Mouse (Mus musculus) fat pad, adult 2 months (tissue): ENCODE results near the gene Mrpl51.

ENCODE experiments used
- DNase-seq: peaks from one replicate; pipeline ENCODE4 v3.0.0-alpha.2; 2011; ENCODE audit warnings: low read depth, low spot score; ENCODE audit errors: extremely low read depth

The Mrpl51 gene

GRCm38 (mm10) chr6:125191332-125192015 is at the start of gene Mrpl51, which contains the start of gene Ncapd2:
Mrpl51 (plus strand) TSS chr6:125191801.
Ncapd2 (minus strand) TSS chr6:125191701.
- DNase-seq = peak; percentile 65

GRCm38 (mm10) chr6:125142436-125142835 is 49.2 kb upstream of the Mrpl51 start:
- DNase-seq = no peak

GRCm38 (mm10) chr6:125143128-125143527 is 48.5 kb upstream of the Mrpl51 start:
- DNase-seq = no peak

- no peak for DNase-seq
Observed at GRCm38 (mm10) chr6:125143904-125144303, 47.7 kb upstream of the Mrpl51 start.

- no peak for DNase-seq
Observed at GRCm38 (mm10) chr6:125145001-125145400, 46.6 kb upstream of the Mrpl51 start, which contains the start of gene Iffo1. Iffo1 (plus strand) TSS chr6:125145241.

GRCm38 (mm10) chr6:125145479-125145951 is 46.1 kb upstream of the Mrpl51 start:
- DNase-seq = no peak

GRCm38 (mm10) chr6:125146148-125146547 is 45.5 kb upstream of the Mrpl51 start:
- DNase-seq = no peak

GRCm38 (mm10) chr6:125146797-125147196 is 44.8 kb upstream of the Mrpl51 start:
- no peak for DNase-seq

GRCm38 (mm10) chr6:125147329-125147728 is 44.3 kb upstream of the Mrpl51 start:
- no peak for DNase-seq

- no peak for DNase-seq
Observed at GRCm38 (mm10) chr6:125148251-125148925, 43.2 kb upstream of the Mrpl51 start.

- DNase-seq = no peak
Observed at GRCm38 (mm10) chr6:125148926-125149568, 42.6 kb upstream of the Mrpl51 start.

GRCm38 (mm10) chr6:125149569-125149950 is 42.0 kb upstream of the Mrpl51 start:
- DNase-seq = no peak

- DNase-seq = no peak
Observed at GRCm38 (mm10) chr6:125152212-125153017, 39.2 kb upstream of the Mrpl51 start.

- no peak for DNase-seq
Observed at GRCm38 (mm10) chr6:125153018-125153389, 38.6 kb upstream of the Mrpl51 start.

- no peak for DNase-seq
Observed at GRCm38 (mm10) chr6:125153682-125154081, 37.9 kb upstream of the Mrpl51 start.

- no peak for DNase-seq
Observed at GRCm38 (mm10) chr6:125154550-125154949, 37.1 kb upstream of the Mrpl51 start.

GRCm38 (mm10) chr6:125155262-125155661 is 36.3 kb upstream of the Mrpl51 start:
- no peak for DNase-seq

GRCm38 (mm10) chr6:125156491-125156890 is 35.1 kb upstream of the Mrpl51 start:
- DNase-seq = no peak

- no peak for DNase-seq
Observed at GRCm38 (mm10) chr6:125156903-125157614, 34.5 kb upstream of the Mrpl51 start.

GRCm38 (mm10) chr6:125158944-125159492 is 32.6 kb upstream of the Mrpl51 start:
- no peak for DNase-seq
